ENCODE assay signal across 10 mouse cellular contexts in genomic region chr1:75278228-75278627, GRCm38 (mm10). TPM values are rescaled to one million over a fixed set of nuclear protein-coding genes. Genes with fewer than 3 reads are reported as not detected.
DNase-seq lines count a peak whose midpoint lies in the region; ATAC-seq and TF ChIP-seq lines count a peak whose summit lies in the region.
"Had no signal": no experiment of that assay in that cellular context is flagged by ENCODE, and none has a peak within 500 bp of the region (broad histone marks: within the 10 kb centered on the region; RNA-seq: fewer than 3 reads in every experiment).

TSS of gene Resp18 (minus strand) at chr1:75278415.

- WGBS in forebrain, embryonic 11.5 days: 4% methylated on average over 13 of the region's 13 CpGs
- 9% methylated on average over 13 of the region's 13 CpGs for WGBS in olfactory bulb, adult 2 months
- 7% methylated on average over 13 of the region's 13 CpGs for WGBS in liver, embryonic 11.5 days

- peak within 1 kb of the TSS; percentile 24; the same call in 1 of the 2 replicates for H3K4me2 ChIP-seq in forebrain, embryonic 11.5 days (ENCODE audit: low read depth, low read length, severe bottlenecking)
- no peak within 1 kb of the TSS for H3K4me2 ChIP-seq in liver, embryonic 11.5 days

- no peak for TF ChIP-seq POLR2A in olfactory bulb, adult 2 months (IDR thresholded peaks at IDR 0.05; ENCODE audit: insufficient read depth, low read depth, low read length)

- H3K9me3 ChIP-seq in forebrain, embryonic 11.5 days (ENCODE audit: control insufficient read depth, low read length): no peaks in the 10 kb centered on the region; the same call in 1 of the 2 replicates
- no peaks in the 10 kb centered on the region for H3K9me3 ChIP-seq in liver, embryonic 11.5 days (ENCODE audit: control insufficient read depth, low read length)

- H3K36me3 ChIP-seq in forebrain, embryonic 11.5 days (ENCODE audit: control insufficient read depth, insufficient read depth, low read length): no peaks in the 10 kb centered on the region
- H3K36me3 ChIP-seq in liver, embryonic 11.5 days (ENCODE audit: control insufficient read depth, insufficient read depth, low read length): no peaks in the 10 kb centered on the region

- H3K4me1 ChIP-seq in forebrain, embryonic 11.5 days (replicated peaks; ENCODE audit: control insufficient read depth, insufficient read depth, low read length): no peaks in the 10 kb centered on the region
- H3K4me1 ChIP-seq in olfactory bulb, adult 2 months (ENCODE audit: control insufficient read depth, insufficient read depth, low read length): peaks cover 9% of the 10 kb centered on the region
- H3K4me1 ChIP-seq in liver, embryonic 11.5 days (replicated peaks; ENCODE audit: control insufficient read depth, insufficient read depth, low read length): no peaks in the 10 kb centered on the region

- TF ChIP-seq CTCF in olfactory bulb, adult 2 months (IDR thresholded peaks at IDR 0.05; ENCODE audit: insufficient read depth, low read depth, low read length): no peak

- DNase-seq in layer of hippocampus, adult 18-20 months (ENCODE audit: low spot score in 2 of 2): no peak
- DNase-seq in layer of hippocampus, adult 9-11 months: no peak
- no peak for DNase-seq in forebrain, embryonic 11.5 days (ENCODE audit: low spot score)
- DNase-seq in layer of hippocampus, postnatal 14 days (ENCODE audit: low spot score in 2 of 2): no peak
- no peak for DNase-seq in liver, embryonic 11.5 days (ENCODE audit: low spot score)
- no peak for DNase-seq in T-cell, adult 2 months (ENCODE audit: low spot score)
- no peak for DNase-seq in kidney, postnatal 36 days
- DNase-seq: kidney, adult 18-20 months had no signal

- H3K27me3 ChIP-seq in forebrain, embryonic 11.5 days (ENCODE audit: control insufficient read depth, insufficient read depth, low read length): peaks cover 15% of the 10 kb centered on the region
- peaks cover 19% of the 10 kb centered on the region for H3K27me3 ChIP-seq in liver, embryonic 11.5 days (replicated peaks; ENCODE audit: control insufficient read depth, insufficient read depth, low read length)

- no peak for ATAC-seq in forebrain, embryonic 11.5 days (replicated peaks; ENCODE audit: low FRiP score)
- no peak for ATAC-seq in liver, embryonic 11.5 days (replicated peaks; ENCODE audit: low FRiP score)

- peak within 1 kb of the TSS; percentile 8; the same call in 1 of the 2 replicates for H3K4me3 ChIP-seq in forebrain, embryonic 11.5 days (ENCODE audit: low read depth, low read length)
- peak within 1 kb of the TSS; percentile 42 for H3K4me3 ChIP-seq in olfactory bulb, adult 2 months (ENCODE audit: insufficient read depth, low read depth, low read length)
- no peak within 1 kb of the TSS for H3K4me3 ChIP-seq in liver, embryonic 11.5 days (ENCODE audit: low read depth, low read length)

- H3K9ac ChIP-seq in forebrain, embryonic 11.5 days (ENCODE audit: low read length): peak within 1 kb of the TSS; percentile 12; the same call in 1 of the 2 replicates
- H3K9ac ChIP-seq in liver, embryonic 11.5 days (ENCODE audit: low read depth, low read length): no peak within 1 kb of the TSS

- no peak within 1 kb of the TSS for H3K27ac ChIP-seq in forebrain, embryonic 11.5 days (ENCODE audit: low read depth, low read length)
- H3K27ac ChIP-seq in olfactory bulb, adult 2 months (ENCODE audit: insufficient read depth, low read depth, low read length): no peak within 1 kb of the TSS
- no peak within 1 kb of the TSS for H3K27ac ChIP-seq in liver, embryonic 11.5 days (ENCODE audit: low read depth, low read length)
- H3K27ac ChIP-seq: macrophage had no signal

RNA-seq across cellular contexts. Expression of gene Resp18, which starts in this region (rescaled TPM):
- 100 to 1,000 TPM; 104 to 114 TPM for total RNA-seq in layer of hippocampus, adult 18-20 months (2021)
- polyA plus RNA-seq in forebrain, embryonic 11.5 days (2014; fragmentation: Nextera tagmentation; extraction: Ambion mirVana): 14.9 and 15.8 TPM in 2 replicates
- total RNA-seq in layer of hippocampus, postnatal 14 days (2021): 10 to 100 TPM; 68.2 to 98.9 TPM
- polyA plus RNA-seq in olfactory bulb, adult 2 months (2012; ENCODE audit: insufficient read depth, insufficient read length, low replicate concordance, missing spikeins): not detected in 2 replicates
- 0.40 TPM in 1 of 2 replicates, not detected in the other for polyA plus RNA-seq in liver, embryonic 11.5 days (2014; fragmentation: Nextera tagmentation; extraction: Ambion mirVana)
- polyA plus RNA-seq: macrophage had no signal

Comparison
In these comparisons a context has a peak if more than half of its experiments do, and no peak if none do; other contexts are left out.
1. RNA of gene Resp18 (polyA plus RNA-seq): 14.9 to 15.8 TPM in forebrain, embryonic 11.5 days; not detected in olfactory bulb, adult 2 months and 0.40 TPM in liver, embryonic 11.5 days; every median in the first group is over 10 times any median in the second.